Mouse (Mus musculus) ES-Bruce4 (cell line): ENCODE data around the gene Atp2b4.

ENCODE experiments used
- CTCF ChIP-seq: IDR thresholded peaks from one replicate; pipeline ENCODE4 v1.8.1; 2011; ENCODE audit warnings: low read depth, low read length
- EP300 ChIP-seq: IDR thresholded peaks from 2 replicates; pipeline ENCODE4 v1.6.1; 2011; ENCODE audit warnings: low read depth, low read length; ENCODE audit not compliant: insufficient read depth
- POLR2A ChIP-seq: IDR thresholded peaks from one replicate; pipeline ENCODE4 v1.8.1; 2011; ENCODE audit warnings: low read length; ENCODE audit not compliant: insufficient read depth

GRCm38 (mm10) chr1:133732814-133733213, 68.0 kb downstream of the Atp2b4 start:
- no peak for TF ChIP-seq CTCF
- TF ChIP-seq EP300: no peak
- TF ChIP-seq POLR2A: no peak
